In the genomic region with DNA sequence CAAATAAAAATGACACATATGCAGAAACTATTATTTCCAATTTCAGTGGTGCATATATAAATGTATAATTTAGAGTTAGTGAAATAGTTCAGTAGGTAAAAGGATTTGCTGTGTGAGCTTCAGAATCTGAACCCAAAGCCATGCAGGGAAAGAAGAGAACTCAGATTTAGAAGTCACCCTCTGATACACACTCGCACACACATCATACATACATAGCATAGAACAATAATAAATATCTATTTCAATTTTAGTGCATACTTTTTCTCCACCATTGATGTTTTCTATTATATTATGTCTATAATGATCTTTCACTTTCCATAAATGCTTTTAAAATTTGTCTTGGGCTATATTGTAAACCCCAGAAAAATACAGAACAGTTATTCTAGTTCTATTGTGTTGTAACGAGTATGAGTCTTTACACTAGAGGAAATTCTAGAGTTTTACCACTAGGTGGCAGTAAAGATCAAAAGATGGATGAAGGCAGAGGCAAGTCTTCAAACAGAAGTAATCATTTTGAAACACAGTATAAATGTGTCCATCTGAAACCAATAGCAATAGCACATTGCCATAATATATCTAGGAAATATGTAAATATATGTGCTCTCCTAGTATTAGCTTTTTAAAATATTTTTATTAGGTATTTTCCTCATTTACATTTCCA, we compare ENCODE assay signal across 8 mouse cellular contexts. TPM values are rescaled to one million over a fixed set of nuclear protein-coding genes. Genes with fewer than 3 reads are reported as not detected.
A peak's percentile ranks its signal among the peaks of the same experiment; 100 is the strongest.
DNase-seq lines count a peak whose midpoint lies in the region; ATAC-seq lines count a peak whose summit lies in the region.

No protein-coding gene starts in this region.

- no peaks in the 10 kb centered on the region for H3K4me1 ChIP-seq in limb, embryonic 11.5 days (ENCODE audit: control insufficient read depth, insufficient read depth, low read length)
- no peaks in the 10 kb centered on the region for H3K4me1 ChIP-seq in limb, embryonic 10.5 days
- H3K4me1 ChIP-seq in hindbrain, embryonic 15.5 days (replicated peaks), result no peaks in the 10 kb centered on the region
- no peaks in the 10 kb centered on the region for H3K4me1 ChIP-seq in neural tube, embryonic 12.5 days

- H3K4me3 ChIP-seq in limb, embryonic 11.5 days (ENCODE audit: low read depth, low read length), result no peak overlapping the region
- no peak overlapping the region for H3K4me3 ChIP-seq in limb, embryonic 10.5 days
- no peak overlapping the region for H3K4me3 ChIP-seq in hindbrain, embryonic 15.5 days
- no peak overlapping the region for H3K4me3 ChIP-seq in neural tube, embryonic 12.5 days

- peak; percentile 60; the same call in 1 of the 2 replicates for ATAC-seq in limb, embryonic 11.5 days (ENCODE audit: insufficient number of reproducible peaks, low FRiP score, low TSS enrichment, low read depth)
- peak; percentile 79 for ATAC-seq in hindbrain, embryonic 15.5 days (ENCODE audit: low FRiP score, low read depth)
- peak; percentile 85 for ATAC-seq in neural tube, embryonic 12.5 days (ENCODE audit: low FRiP score, low read depth)

- H3K9me3 ChIP-seq in limb, embryonic 11.5 days (ENCODE audit: control insufficient read depth, low read length), result no peaks in the 10 kb centered on the region
- H3K9me3 ChIP-seq in limb, embryonic 10.5 days (replicated peaks), result no peaks in the 10 kb centered on the region
- no peaks in the 10 kb centered on the region for H3K9me3 ChIP-seq in hindbrain, embryonic 15.5 days
- H3K9me3 ChIP-seq in neural tube, embryonic 12.5 days, result no peaks in the 10 kb centered on the region

- no peak for DNase-seq in limb, embryonic 11.5 days (ENCODE audit: low spot score)
- DNase-seq in limb, embryonic 10.5 days (ENCODE audit: low spot score), result no peak
- DNase-seq in adipocyte (ENCODE audit: low spot score), result peak; percentile 78
- DNase-seq in left cerebral cortex, adult 11 months (ENCODE audit: low spot score), result no peak
- DNase-seq in layer of hippocampus, postnatal 25 days (ENCODE audit: extremely low spot score in 1 of 2, low spot score in 1 of 2), result no peak
- DNase-seq in ovary, postnatal 14 days (ENCODE audit: low spot score), result no peak

- WGBS in limb, embryonic 11.5 days, result 50% methylated on average over 2 of the region's 2 CpGs
- 54% methylated on average over 2 of the region's 2 CpGs for WGBS in limb, embryonic 10.5 days
- 53% methylated on average over 2 of the region's 2 CpGs for WGBS in hindbrain, embryonic 15.5 days
- WGBS in neural tube, embryonic 12.5 days, result 52% methylated on average over 2 of the region's 2 CpGs

- H3K9ac ChIP-seq in limb, embryonic 11.5 days (ENCODE audit: low read length), result no peak overlapping the region
- H3K9ac ChIP-seq in hindbrain, embryonic 15.5 days, result no peak overlapping the region
- no peak overlapping the region for H3K9ac ChIP-seq in neural tube, embryonic 12.5 days

- no peak overlapping the region for H3K27ac ChIP-seq in limb, embryonic 11.5 days (replicated peaks; ENCODE audit: low read depth, low read length)
- no peak overlapping the region for H3K27ac ChIP-seq in limb, embryonic 10.5 days
- no peak overlapping the region for H3K27ac ChIP-seq in hindbrain, embryonic 15.5 days (replicated peaks)
- no peak overlapping the region for H3K27ac ChIP-seq in neural tube, embryonic 12.5 days

- no peaks in the 10 kb centered on the region for H3K27me3 ChIP-seq in limb, embryonic 11.5 days (ENCODE audit: control insufficient read depth, insufficient read depth, low read length)
- H3K27me3 ChIP-seq in limb, embryonic 10.5 days (ENCODE audit: low read depth, poor library complexity, severe bottlenecking), result no peaks in the 10 kb centered on the region
- no peaks in the 10 kb centered on the region for H3K27me3 ChIP-seq in hindbrain, embryonic 15.5 days
- no peaks in the 10 kb centered on the region for H3K27me3 ChIP-seq in neural tube, embryonic 12.5 days (replicated peaks)

- H3K36me3 ChIP-seq in limb, embryonic 11.5 days (ENCODE audit: control insufficient read depth, insufficient read depth, low read length), result no peaks in the 10 kb centered on the region
- H3K36me3 ChIP-seq in limb, embryonic 10.5 days, result no peaks in the 10 kb centered on the region
- no peaks in the 10 kb centered on the region for H3K36me3 ChIP-seq in hindbrain, embryonic 15.5 days
- H3K36me3 ChIP-seq in neural tube, embryonic 12.5 days, result no peaks in the 10 kb centered on the region

- H3K4me2 ChIP-seq in limb, embryonic 11.5 days (ENCODE audit: low read depth, severe bottlenecking), result no peak overlapping the region
- H3K4me2 ChIP-seq in hindbrain, embryonic 15.5 days, result no peak overlapping the region
- H3K4me2 ChIP-seq in neural tube, embryonic 12.5 days (replicated peaks), result no peak overlapping the region

RNA-seq across cellular contexts. Expression of gene Anxa1, which starts 28.7 kb away (rescaled TPM):
- 5.5 and 6.8 TPM in 2 replicates for polyA plus RNA-seq in limb, embryonic 11.5 days (2014; fragmentation: Nextera tagmentation; extraction: Ambion mirVana)
- 1.4 and 2.9 TPM in 2 replicates for polyA plus RNA-seq in limb, embryonic 10.5 days (2016; fragmentation: Nextera tagmentation; extraction: Ambion mirVana)
- polyA plus RNA-seq in hindbrain, embryonic 15.5 days (2015; fragmentation: Nextera tagmentation; extraction: Ambion mirVana), result 11.8 and 11.9 TPM in 2 replicates
- 3.6 and 4.1 TPM in 2 replicates for polyA plus RNA-seq in neural tube, embryonic 12.5 days (2016; fragmentation: Nextera tagmentation; extraction: Ambion mirVana)
- total RNA-seq in layer of hippocampus, postnatal 25 days (2021), result 1 to 10 TPM in 1 of 2 experiments, under 1 TPM in 1; 0.64 to 1.1 TPM
